Mouse (Mus musculus) stomach, embryonic 16.5 days (tissue): ENCODE data around the gene Rgs6. TPM values are rescaled to one million over a fixed set of nuclear protein-coding genes. Genes with fewer than 3 reads are reported as not detected.

ENCODE experiments used
- ATAC-seq: fragments of 200-750 bp; cut with Nextera tagmentation; 2 replicates; pipeline ENCODE4 v1.8.0; 2017; ENCODE audit warnings: moderate number of reproducible peaks, moderate TSS enrichment; ENCODE audit not compliant: insufficient read depth, low FRiP score
- H3K27ac ChIP-seq: fragments of 300-500 bp; sonication (generic); 2 replicates; pipeline ENCODE4 v1.5.1; 2014; ENCODE audit warnings: low read length
- H3K27me3 ChIP-seq: fragments of 300-500 bp; sonication (generic); 2 replicates; pipeline ENCODE4 v1.6.1; 2014; ENCODE audit warnings: low read length, control low read depth, mixed read lengths; ENCODE audit not compliant: control insufficient read depth, insufficient read depth
- H3K36me3 ChIP-seq: fragments of 300-500 bp; sonication (generic); 2 replicates; pipeline ENCODE4 v1.6.1; 2014; ENCODE audit warnings: low read length; ENCODE audit not compliant: control insufficient read depth, insufficient read depth
- H3K4me1 ChIP-seq: fragments of 300-500 bp; sonication (generic); 2 replicates; pipeline ENCODE4 v1.6.1; 2014; ENCODE audit warnings: low read length, control low read depth, mixed read lengths; ENCODE audit not compliant: control insufficient read depth, insufficient read depth
- H3K4me2 ChIP-seq: fragments of 300-500 bp; sonication (generic); 2 replicates; pipeline ENCODE4 v1.6.1; 2014; ENCODE audit warnings: low read depth, low read length, mixed read lengths
- H3K4me3 ChIP-seq: fragments of 300-500 bp; sonication (generic); replicated peaks from 2 replicates; pipeline ENCODE4 v1.5.1; 2014; ENCODE audit warnings: mild to moderate bottlenecking, low read length
- H3K9ac ChIP-seq: fragments of 300-500 bp; sonication (generic); 2 replicates; pipeline ENCODE4 v1.6.1; 2014; ENCODE audit warnings: low read length
- H3K9me3 ChIP-seq: fragments of 300-500 bp; sonication (generic); replicated peaks from 2 replicates; pipeline ENCODE4 v1.6.1; 2016; ENCODE audit warnings: low read length, control low read depth; ENCODE audit not compliant: control insufficient read depth
- WGBS: fragments of 180-500 bp; shearing (Covaris S2); extraction: QIAGEN DNeasy Blood & Tissue Kit; methylation state at CpG from one replicate; pipeline ENCODE4 v1.1.7; 2014; 5-methylcytosine and 5-hydroxymethylcytosine counted together
- polyA plus RNA-seq: library from polyadenylated mRNA; unstranded; fragments of >200 nt; fragmentation: Nextera tagmentation; extraction: Ambion mirVana; gene quantifications from 2 replicates; pipeline ENCODE4 v1.2.1, GENCODE M21; 2015

Rgs6 gene
- polyA plus RNA-seq, 1 experiment from 2014 or later, result 1.5 TPM

DNA sequence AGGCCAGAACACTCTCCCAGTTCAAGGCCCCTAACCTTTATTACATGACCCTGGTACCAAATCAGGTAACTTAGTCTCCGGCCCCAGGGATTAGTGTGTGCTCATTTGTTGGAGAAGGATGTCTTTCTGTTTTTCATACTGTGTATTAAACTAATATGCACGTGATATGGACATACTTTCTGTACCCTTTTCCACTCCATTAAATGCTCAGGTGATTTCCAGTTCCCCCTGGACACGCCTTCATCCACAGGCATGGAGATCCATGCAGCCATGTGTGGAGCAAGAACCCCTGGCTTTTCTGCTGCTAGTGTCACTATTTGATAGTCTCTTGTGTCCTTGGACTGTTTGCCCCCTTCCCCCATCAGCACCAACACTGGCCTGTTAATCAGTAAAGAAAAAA is 390.2 kb downstream of the Rgs6 start:
- Histone ChIP-seq H3K4me2 (no peak overlapping the region), H3K36me3 (no peaks in the 10 kb centered on the region), H3K4me3 (no peak overlapping the region), H3K27ac (no peak overlapping the region), H3K27me3 (no peaks in the 10 kb centered on the region), H3K4me1 (no peaks in the 10 kb centered on the region), H3K9ac (no peak overlapping the region), H3K9me3 (no peaks in the 10 kb centered on the region)
- no peak for ATAC-seq
- WGBS, result 79% methylated on average over 3 of the region's 3 CpGs

DNA sequence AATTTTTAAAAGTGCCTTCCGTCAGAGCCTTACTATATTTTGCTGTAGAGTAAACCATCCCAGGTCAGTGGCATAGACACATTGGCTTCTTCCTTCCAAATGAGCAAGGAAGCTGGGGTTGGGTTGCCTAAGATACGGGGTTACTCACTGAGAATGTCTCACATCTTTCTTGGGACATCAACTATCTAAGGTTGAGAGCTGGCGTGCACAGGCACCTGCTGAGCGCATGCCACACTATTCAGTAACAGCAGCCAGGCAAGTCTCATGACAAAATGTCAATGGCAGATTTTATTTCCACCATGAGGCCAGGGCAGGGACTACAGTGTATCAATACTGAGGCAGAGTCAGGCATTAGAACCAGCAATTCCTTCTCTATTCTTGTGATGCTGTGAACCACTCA is 394.6 kb downstream of the Rgs6 start:
- 91% methylated on average over 4 of the region's 4 CpGs for WGBS
- Histone ChIP-seq H3K27ac (no peak overlapping the region), H3K4me2 (no peak overlapping the region), H3K4me1 (no peaks in the 10 kb centered on the region), H3K27me3 (no peaks in the 10 kb centered on the region), H3K4me3 (no peak overlapping the region), H3K9ac (no peak overlapping the region), H3K9me3 (no peaks in the 10 kb centered on the region), H3K36me3 (no peaks in the 10 kb centered on the region)
- no peak for ATAC-seq

GRCm38 (mm10) chr12:82985300-82985699 is 397.2 kb downstream of the Rgs6 start:
- Histone ChIP-seq H3K27me3 (no peaks in the 10 kb centered on the region), H3K4me3 (no peak overlapping the region), H3K9me3 (no peaks in the 10 kb centered on the region), H3K9ac (no peak overlapping the region), H3K4me1 (no peaks in the 10 kb centered on the region), H3K27ac (no peak overlapping the region), H3K36me3 (no peaks in the 10 kb centered on the region), H3K4me2 (no peak overlapping the region)
- ATAC-seq, result no peak
- WGBS, result 62% methylated on average over 8 of the region's 8 CpGs

DNA sequence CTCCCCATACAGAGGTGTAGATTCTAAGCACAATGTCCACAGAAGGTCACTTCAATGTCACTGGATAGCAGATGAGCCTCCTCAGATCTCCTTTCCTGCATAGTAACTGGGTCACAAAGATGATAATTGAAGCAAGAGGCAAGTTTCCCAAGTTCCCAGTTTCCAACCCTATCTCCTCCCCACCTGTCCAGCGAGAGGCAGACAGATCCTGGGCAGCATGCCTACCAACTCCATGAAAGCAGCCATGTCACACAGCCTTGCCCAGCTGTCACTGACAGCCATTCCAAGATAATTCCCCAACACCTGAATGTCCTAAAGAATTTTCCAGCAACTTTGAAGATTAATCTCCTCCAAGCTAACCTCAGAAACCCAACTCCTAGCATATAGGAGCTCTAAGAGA is 399.6 kb downstream of the Rgs6 start:
- H3K4me2 ChIP-seq, result no peak overlapping the region
- no peak overlapping the region for H3K27ac ChIP-seq
- no peaks in the 10 kb centered on the region for H3K27me3 ChIP-seq
- H3K36me3 ChIP-seq, result no peaks in the 10 kb centered on the region
- H3K9me3 ChIP-seq, result no peaks in the 10 kb centered on the region
- no peak overlapping the region for H3K9ac ChIP-seq
- H3K4me1 ChIP-seq, result no peaks in the 10 kb centered on the region
- no peak for ATAC-seq
- WGBS, result 71% methylated on average over 1 of the region's 1 CpGs
- H3K4me3 ChIP-seq, result no peak overlapping the region

DNA sequence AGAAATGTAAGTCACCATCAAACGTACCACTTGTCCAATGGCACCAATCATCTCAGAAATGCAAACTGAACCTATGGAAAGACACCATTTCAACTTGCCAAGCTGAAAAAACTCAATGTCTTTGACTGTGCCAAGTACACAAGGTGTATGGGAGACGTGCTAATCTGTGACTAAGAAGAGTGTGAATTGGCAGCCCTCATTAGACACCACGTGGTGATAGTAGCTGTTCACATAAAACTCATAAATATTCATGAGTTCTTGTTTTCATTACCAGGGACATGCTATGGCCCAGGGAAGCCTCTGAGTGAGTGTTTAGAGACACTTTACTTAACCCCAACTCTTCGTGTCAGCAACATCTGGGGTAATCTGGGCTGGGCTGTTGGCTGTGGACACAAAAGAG is 405.8 kb downstream of the Rgs6 start:
- 40% methylated on average over 4 of the region's 4 CpGs for whole genome bisulfite sequencing
- H3K9me3 ChIP-seq, result no peaks in the 10 kb centered on the region
- H3K4me2 ChIP-seq, result no peak overlapping the region
- no peak overlapping the region for H3K9ac ChIP-seq
- no peaks in the 10 kb centered on the region for H3K36me3 ChIP-seq
- no peak for ATAC-seq
- H3K27ac ChIP-seq, result no peak overlapping the region
- H3K4me3 ChIP-seq, result no peak overlapping the region
- H3K27me3 ChIP-seq, result no peaks in the 10 kb centered on the region
- no peaks in the 10 kb centered on the region for H3K4me1 ChIP-seq

GRCm38 (mm10) chr12:82996775-82997174 is 408.7 kb downstream of the Rgs6 start:
- Histone ChIP-seq H3K4me1 (no peaks in the 10 kb centered on the region), H3K9ac (no peak overlapping the region), H3K36me3 (no peaks in the 10 kb centered on the region), H3K9me3 (no peaks in the 10 kb centered on the region), H3K4me2 (no peak overlapping the region), H3K27ac (no peak overlapping the region), H3K4me3 (no peak overlapping the region), H3K27me3 (no peaks in the 10 kb centered on the region)
- no peak for ATAC-seq
- 56% methylated on average over 4 of the region's 4 CpGs for WGBS

DNA sequence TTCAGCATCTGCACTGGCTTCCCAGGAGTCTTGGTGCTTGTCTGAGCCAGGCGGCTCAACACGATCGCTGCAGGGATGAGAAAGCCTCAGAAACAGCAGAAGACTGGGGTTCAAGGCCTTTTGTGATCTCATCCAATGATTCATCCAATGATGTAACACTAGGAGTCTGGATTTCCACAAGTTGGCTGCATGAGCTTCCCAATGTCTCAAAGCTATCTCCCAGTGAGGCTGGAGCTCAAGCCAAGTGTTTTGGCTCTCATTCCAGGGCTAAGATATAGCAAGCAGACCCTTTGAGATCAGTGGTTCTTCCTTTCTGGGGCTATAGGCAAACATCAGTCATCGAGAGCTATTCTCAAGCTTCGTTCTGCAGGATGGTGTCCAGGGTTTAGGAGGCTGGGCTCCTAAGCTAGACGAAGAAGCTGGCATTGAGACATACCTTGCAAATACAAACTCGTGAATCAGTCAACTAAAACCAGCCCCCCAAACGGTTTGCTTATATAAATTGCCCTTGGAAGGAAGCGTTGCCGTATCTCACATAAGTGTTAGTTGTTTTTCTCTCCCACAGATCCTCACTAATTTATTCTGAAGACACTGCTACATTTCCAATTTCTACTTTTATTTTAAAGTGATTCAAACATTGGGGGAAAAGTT is 410.7 kb downstream of the Rgs6 start:
- Histone ChIP-seq H3K27me3 (no peaks in the 10 kb centered on the region), H3K4me1 (no peaks in the 10 kb centered on the region), H3K9ac (no peak overlapping the region), H3K4me2 (no peak overlapping the region), H3K4me3 (no peak overlapping the region), H3K9me3 (no peaks in the 10 kb centered on the region), H3K27ac (peak overlapping the region; percentile 29; the same call in 1 of the 2 replicates), H3K36me3 (no peaks in the 10 kb centered on the region)
- WGBS, result 73% methylated on average over 10 of the region's 10 CpGs
- peak; percentile 53; the same call in 1 of the 2 replicates for ATAC-seq

GRCm38 (mm10) chr12:82999333-83000032 is 411.4 kb downstream of the Rgs6 start:
- Histone ChIP-seq H3K9me3 (no peaks in the 10 kb centered on the region), H3K27me3 (no peaks in the 10 kb centered on the region), H3K4me2 (no peak overlapping the region), H3K4me1 (no peaks in the 10 kb centered on the region), H3K4me3 (no peak overlapping the region), H3K27ac (no peak overlapping the region), H3K9ac (no peak overlapping the region), H3K36me3 (no peaks in the 10 kb centered on the region)
- ATAC-seq, result no peak
- 76% methylated on average over 7 of the region's 7 CpGs for WGBS

GRCm38 (mm10) chr12:83000033-83000570 is 412.0 kb downstream of the Rgs6 start:
- H3K4me1 ChIP-seq, result no peaks in the 10 kb centered on the region
- ATAC-seq, result no peak
- 79% methylated on average over 11 of the region's 11 CpGs for WGBS

More at GRCm38 (mm10) chr12:83000033-83000570, 412.0 kb downstream of the Rgs6 start:
- Histone ChIP-seq H3K4me2 (no peak overlapping the region), H3K27ac (no peak overlapping the region), H3K9ac (no peak overlapping the region), H3K27me3 (no peaks in the 10 kb centered on the region), H3K36me3 (no peaks in the 10 kb centered on the region), H3K4me3 (no peak overlapping the region), H3K9me3 (no peaks in the 10 kb centered on the region)
